Mouse (Mus musculus) limb, embryonic 11.5 days (tissue): ENCODE measurements at regions not wholly inside any gene's neighbourhood (a gene's known extent, or its start where the extent isn't known, plus 50 kb on each side); places are given as distances from the start of the nearest gene placed in this dataset.

Source experiments
- ATAC-seq: fragments of 200-750 bp; cut with Nextera tagmentation; 2 replicates; pipeline ENCODE4 v1.8.0; 2017; ENCODE audit warnings: low read depth; ENCODE audit not compliant: insufficient number of reproducible peaks, low FRiP score, low TSS enrichment
- DNase-seq: peaks from one replicate; pipeline ENCODE4 v3.0.0-alpha.2; 2015; ENCODE audit warnings: low spot score
- H3K27ac ChIP-seq: fragments of 300-500 bp; sonication (generic); replicated peaks from 2 replicates; pipeline ENCODE4 v1.5.1; 2014; ENCODE audit warnings: low read depth, mild to moderate bottlenecking, low read length
- H3K27me3 ChIP-seq: fragments of 300-500 bp; sonication (generic); 2 replicates; pipeline ENCODE4 v1.6.1; 2014; ENCODE audit warnings: mild to moderate bottlenecking, low read length, mixed read lengths; ENCODE audit not compliant: control insufficient read depth, insufficient read depth
- H3K36me3 ChIP-seq: fragments of 300-500 bp; sonication (generic); 2 replicates; pipeline ENCODE4 v1.6.1; 2014; ENCODE audit warnings: mild to moderate bottlenecking, low read length, moderate library complexity, mixed read lengths; ENCODE audit not compliant: control insufficient read depth, insufficient read depth
- H3K4me1 ChIP-seq: fragments of 300-500 bp; sonication (generic); 2 replicates; pipeline ENCODE4 v1.6.1; 2014; ENCODE audit warnings: low read length, mixed read lengths; ENCODE audit not compliant: control insufficient read depth, insufficient read depth
- H3K4me2 ChIP-seq: fragments of 300-500 bp; sonication (generic); 2 replicates; pipeline ENCODE4 v1.6.1; 2014; ENCODE audit warnings: low read depth, mild to moderate bottlenecking, moderate library complexity; ENCODE audit not compliant: severe bottlenecking
- H3K4me3 ChIP-seq: fragments of 300-500 bp; sonication (generic); 2 replicates; pipeline ENCODE4 v1.5.1; 2014; ENCODE audit warnings: low read depth, low read length
- H3K9ac ChIP-seq: fragments of 300-500 bp; sonication (generic); 2 replicates; pipeline ENCODE4 v1.6.1; 2014; ENCODE audit warnings: mild to moderate bottlenecking, low read length
- H3K9me3 ChIP-seq: fragments of 300-500 bp; sonication (generic); 2 replicates; pipeline ENCODE4 v1.6.1; 2016; ENCODE audit warnings: low read length; ENCODE audit not compliant: control insufficient read depth
- WGBS: fragments of 180-500 bp; shearing (Covaris S2); extraction: QIAGEN DNeasy Blood & Tissue Kit; methylation state at CpG from one replicate; pipeline ENCODE4 v1.1.7; 2014; 5-methylcytosine and 5-hydroxymethylcytosine counted together

DNA sequence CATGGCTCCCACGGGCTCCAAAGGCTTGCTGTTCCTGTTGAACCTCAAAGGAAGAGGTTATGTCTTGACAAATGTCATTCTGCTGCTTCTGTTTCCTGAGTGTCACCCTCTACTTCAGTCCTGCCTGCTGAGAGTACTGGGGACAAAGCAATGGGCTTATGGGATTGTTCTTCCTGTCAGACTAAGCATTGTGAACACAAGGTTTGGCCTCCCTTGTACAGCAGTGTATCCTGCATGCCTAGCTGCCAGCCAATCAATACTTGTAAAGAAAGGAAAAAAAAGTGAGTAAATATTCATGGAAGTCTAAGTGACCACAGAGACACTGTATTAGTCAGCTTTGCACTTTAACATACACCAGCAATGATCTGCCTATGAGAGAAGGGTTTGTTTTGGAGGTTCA is 128.3 kb upstream of the Kit start:
- 80% methylated on average over 1 of the region's 1 CpGs for WGBS

DNA sequence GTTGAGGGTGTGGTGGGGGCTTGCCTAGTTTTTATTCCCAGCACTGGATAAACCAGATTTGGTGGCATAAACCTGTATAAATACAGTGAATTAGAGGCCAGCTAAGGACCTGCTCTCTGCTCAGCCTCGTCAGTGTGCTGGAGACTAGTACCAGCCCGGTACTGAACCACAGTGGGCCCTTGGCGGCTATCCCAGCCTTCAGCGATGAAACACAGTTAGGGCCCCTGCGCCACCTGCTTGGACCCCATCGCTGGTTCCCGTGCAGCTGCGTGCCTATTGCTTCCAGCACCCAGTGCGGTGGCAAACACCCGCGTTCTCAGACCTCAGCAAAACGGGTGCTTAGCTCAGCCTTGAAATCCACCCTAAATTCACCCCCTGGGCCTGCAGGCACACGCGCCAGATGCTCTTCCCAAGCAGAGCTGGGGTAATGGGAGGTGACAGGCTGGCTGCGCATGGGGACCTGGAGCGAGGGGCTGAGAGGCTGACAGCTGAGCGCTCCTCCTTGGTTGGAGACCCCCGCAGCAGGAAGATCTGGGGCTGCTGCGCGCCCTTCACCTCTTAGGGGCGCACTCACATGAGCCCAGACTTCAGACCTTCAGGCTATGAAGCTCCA is 124.7 kb upstream of the Kit start:
- Histone ChIP-seq H3K9ac (no peak overlapping the region), H3K27ac (no peak overlapping the region), H3K4me2 (no peak overlapping the region), H3K36me3 (no peaks in the 10 kb centered on the region), H3K4me1 (no peaks in the 10 kb centered on the region), H3K27me3 (no peaks in the 10 kb centered on the region), H3K4me3 (no peak overlapping the region), H3K9me3 (no peaks in the 10 kb centered on the region)
- DNase-seq, result no peak
- 48% methylated on average over 21 of the region's 21 CpGs for WGBS
- ATAC-seq, result no peak

More for the DNA sequence above, 128.3 kb upstream of the Kit start:
- DNase-seq (no peak), ATAC-seq (no peak)
- no peak overlapping the region for H3K27ac ChIP-seq
- H3K4me1 ChIP-seq, result no peaks in the 10 kb centered on the region
- H3K36me3 ChIP-seq, result no peaks in the 10 kb centered on the region
- no peak overlapping the region for H3K4me3 ChIP-seq
- no peak overlapping the region for H3K9ac ChIP-seq
- no peak overlapping the region for H3K4me2 ChIP-seq
- H3K9me3 ChIP-seq, result no peaks in the 10 kb centered on the region
- no peaks in the 10 kb centered on the region for H3K27me3 ChIP-seq

DNA sequence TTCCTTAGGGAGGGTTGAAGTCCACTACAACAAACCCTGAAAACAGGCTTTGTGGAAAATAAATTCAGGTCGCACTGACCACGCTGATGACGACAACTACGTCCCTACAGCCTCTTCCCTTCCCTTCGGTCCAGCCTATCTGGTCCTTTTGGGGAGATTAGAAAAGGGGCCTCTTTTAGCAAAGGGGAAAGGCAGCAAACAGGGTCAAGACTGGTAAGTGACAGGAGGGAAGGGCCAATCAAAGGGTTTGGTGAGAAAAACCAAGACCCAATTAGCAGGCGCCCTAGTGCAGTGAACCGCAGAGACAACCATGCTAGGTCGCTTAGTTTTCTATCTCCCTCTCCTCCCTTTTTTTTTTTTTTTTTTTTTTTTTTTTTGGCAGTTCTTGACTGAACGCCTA is 124.2 kb upstream of the Kit start:
- Histone ChIP-seq H3K9me3 (no peaks in the 10 kb centered on the region), H3K4me3 (no peak overlapping the region), H3K27me3 (no peaks in the 10 kb centered on the region), H3K27ac (no peak overlapping the region), H3K9ac (no peak overlapping the region), H3K4me1 (no peaks in the 10 kb centered on the region), H3K4me2 (no peak overlapping the region), H3K36me3 (no peaks in the 10 kb centered on the region)
- DNase-seq (no peak), ATAC-seq (no peak)
- WGBS, result 50% methylated on average over 9 of the region's 9 CpGs

DNA sequence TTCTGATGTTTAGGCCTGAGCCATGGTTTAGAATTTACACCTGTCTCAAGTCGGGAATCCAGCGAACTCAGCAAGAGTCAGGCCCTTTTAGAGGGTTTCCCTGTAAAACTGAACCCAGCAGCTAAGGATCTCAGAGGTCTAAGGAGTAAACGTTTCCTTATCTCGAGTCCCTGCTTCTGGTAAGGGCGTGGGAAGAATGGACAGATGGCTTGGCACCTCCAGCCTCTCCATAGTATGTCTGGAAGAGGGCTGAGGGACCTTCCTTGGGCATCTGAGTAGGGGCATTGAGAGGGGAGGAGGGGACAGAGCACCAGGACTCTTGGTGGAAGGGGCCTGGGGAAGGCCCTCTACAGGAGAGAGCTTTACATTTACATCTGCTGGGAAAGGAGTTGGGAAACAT is 123.6 kb upstream of the Kit start:
- no peaks in the 10 kb centered on the region for H3K9me3 ChIP-seq
- WGBS, result 28% methylated on average over 5 of the region's 5 CpGs
- no peaks in the 10 kb centered on the region for H3K27me3 ChIP-seq

DNA sequence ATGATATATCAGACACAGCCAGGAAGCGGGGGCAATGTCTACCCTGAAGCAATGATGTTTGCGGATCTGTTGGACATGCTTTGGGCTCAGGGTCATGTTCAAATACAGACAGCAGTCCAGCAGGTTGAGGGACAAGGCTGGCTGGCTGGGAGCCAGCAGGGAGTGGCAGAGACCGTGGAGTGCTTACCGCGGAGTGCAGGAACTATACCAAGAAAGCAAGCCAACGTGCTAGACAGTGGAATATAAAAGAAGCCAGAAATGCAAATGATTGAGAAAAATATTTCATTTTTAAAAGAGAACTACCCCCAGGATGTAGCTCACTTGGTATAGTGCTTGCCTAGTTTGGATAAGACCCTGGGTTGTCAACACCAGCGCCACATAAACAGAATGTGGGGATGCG is 123.0 kb upstream of the Kit start:
- ATAC-seq (no peak), DNase-seq (no peak)
- Histone ChIP-seq H3K9ac (no peak overlapping the region), H3K9me3 (no peaks in the 10 kb centered on the region), H3K36me3 (no peaks in the 10 kb centered on the region), H3K4me2 (no peak overlapping the region), H3K27ac (no peak overlapping the region), H3K4me1 (no peaks in the 10 kb centered on the region), H3K27me3 (no peaks in the 10 kb centered on the region), H3K4me3 (no peak overlapping the region)
- WGBS, result 92% methylated on average over 8 of the region's 8 CpGs

More for the DNA sequence above, 123.6 kb upstream of the Kit start:
- no peak overlapping the region for H3K9ac ChIP-seq
- no peak for ATAC-seq
- no peak for DNase-seq
- H3K36me3 ChIP-seq, result no peaks in the 10 kb centered on the region
- H3K27ac ChIP-seq, result no peak overlapping the region
- H3K4me3 ChIP-seq, result no peak overlapping the region
- H3K4me2 ChIP-seq, result no peak overlapping the region
- H3K4me1 ChIP-seq, result no peaks in the 10 kb centered on the region

DNA sequence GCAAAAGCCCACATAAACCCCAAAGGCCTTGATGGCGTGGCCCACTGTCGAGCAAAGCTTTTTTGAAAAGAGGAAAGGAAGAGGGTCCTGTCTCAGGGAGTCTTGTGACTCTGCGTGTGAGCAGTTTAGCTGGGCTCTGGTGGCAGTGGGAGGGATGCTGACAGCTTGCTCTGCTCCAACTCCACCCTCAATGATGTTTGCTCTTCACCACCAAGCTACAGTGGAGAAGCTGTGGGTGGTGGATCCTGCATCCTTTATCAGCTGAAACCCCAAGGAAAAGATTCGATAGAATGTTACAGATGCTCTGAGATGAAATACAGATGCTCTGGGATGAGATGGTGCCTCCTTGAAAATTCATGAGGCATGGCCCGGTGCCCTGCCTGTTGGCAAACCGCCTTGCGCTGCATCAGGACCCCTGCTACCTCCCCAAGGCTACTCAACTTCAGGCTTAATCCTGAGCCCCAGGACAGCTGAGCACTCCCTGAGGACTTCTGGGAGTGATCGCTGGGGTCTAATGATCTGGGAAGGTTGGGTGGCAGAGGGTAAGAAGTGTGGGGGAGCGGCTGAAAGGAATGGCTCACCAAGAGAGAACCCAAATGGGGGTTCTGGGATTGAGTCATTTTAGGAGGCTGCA is 120.8 kb upstream of the Kit start:
- Histone ChIP-seq H3K27me3 (no peaks in the 10 kb centered on the region), H3K9ac (no peak overlapping the region), H3K4me2 (no peak overlapping the region), H3K27ac (no peak overlapping the region), H3K4me3 (no peak overlapping the region), H3K36me3 (no peaks in the 10 kb centered on the region), H3K4me1 (no peaks in the 10 kb centered on the region), H3K9me3 (no peaks in the 10 kb centered on the region)
- ATAC-seq (no peak), DNase-seq (no peak)
- 87% methylated on average over 9 of the region's 9 CpGs for WGBS

DNA sequence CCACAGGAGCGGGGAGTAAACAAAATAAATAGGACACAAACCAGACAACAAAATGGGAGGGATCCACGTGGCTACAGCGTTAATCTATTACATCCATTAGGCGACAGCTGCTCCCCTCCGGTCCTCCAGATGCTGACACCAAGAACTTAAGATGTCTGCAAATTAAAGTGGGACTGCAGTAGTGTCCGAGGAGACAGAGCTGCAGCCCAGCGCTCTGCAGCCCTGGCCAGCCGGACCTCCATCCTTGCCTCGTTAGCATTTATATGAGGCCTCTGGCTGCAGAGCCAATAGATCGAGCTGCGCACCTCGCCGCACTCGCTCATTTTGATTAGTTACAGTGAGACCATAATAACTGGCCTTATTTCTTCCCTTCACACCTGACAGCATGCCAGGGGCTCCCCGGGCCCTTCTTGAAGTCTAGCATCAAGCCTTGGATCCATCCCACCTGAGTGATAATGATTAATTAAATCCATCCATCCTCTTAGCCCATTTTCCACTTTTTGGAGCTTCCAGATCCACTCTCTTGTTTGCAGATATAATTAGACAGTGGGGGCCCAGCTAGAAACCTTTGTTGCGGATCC is 119.7 kb upstream of the Kit start:
- Histone ChIP-seq H3K4me3 (no peak overlapping the region), H3K27ac (no peak overlapping the region), H3K36me3 (no peaks in the 10 kb centered on the region), H3K9ac (no peak overlapping the region), H3K9me3 (no peaks in the 10 kb centered on the region), H3K4me1 (no peaks in the 10 kb centered on the region), H3K27me3 (no peaks in the 10 kb centered on the region), H3K4me2 (no peak overlapping the region)
- WGBS, result 54% methylated on average over 16 of the region's 16 CpGs
- ATAC-seq (no peak), DNase-seq (no peak)

DNA sequence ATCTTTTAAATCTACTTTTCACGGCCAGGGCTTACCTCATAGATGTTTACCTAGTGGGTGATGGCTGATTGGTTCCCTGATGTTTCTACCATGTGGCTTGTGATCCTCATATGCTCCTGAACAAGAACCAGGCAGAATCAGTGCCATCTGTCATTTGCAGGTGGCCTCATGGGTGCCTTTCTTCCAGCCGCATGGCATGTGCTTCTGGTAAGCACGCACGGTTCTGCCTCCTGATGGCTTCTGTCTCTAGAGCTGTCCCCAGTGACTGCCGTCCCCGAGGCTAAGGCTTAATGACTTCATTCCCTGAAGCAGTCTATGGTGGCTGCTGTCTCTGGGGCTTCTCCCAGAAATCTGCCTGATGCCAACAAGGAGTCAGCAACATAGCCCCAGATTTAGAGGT is 117.3 kb upstream of the Kit start:
- no peaks in the 10 kb centered on the region for H3K4me1 ChIP-seq
- H3K27me3 ChIP-seq, result no peaks in the 10 kb centered on the region
- H3K36me3 ChIP-seq, result no peaks in the 10 kb centered on the region
- H3K4me3 ChIP-seq, result no peak overlapping the region
- ATAC-seq (no peak), DNase-seq (no peak)
- no peak overlapping the region for H3K9ac ChIP-seq
- WGBS, result 78% methylated on average over 6 of the region's 6 CpGs
- no peak overlapping the region for H3K4me2 ChIP-seq
- H3K9me3 ChIP-seq, result no peaks in the 10 kb centered on the region
- no peak overlapping the region for H3K27ac ChIP-seq
